Mouse (Mus musculus): ENCODE measurements around the gene Gtf3c5. TPM values are rescaled to one million over a fixed set of nuclear protein-coding genes. Genes with fewer than 3 reads are reported as not detected.

Gtf3c5 gene
- polyA plus RNA-seq, 1 experiment from 2014 or later: 53.5 TPM

DNA sequence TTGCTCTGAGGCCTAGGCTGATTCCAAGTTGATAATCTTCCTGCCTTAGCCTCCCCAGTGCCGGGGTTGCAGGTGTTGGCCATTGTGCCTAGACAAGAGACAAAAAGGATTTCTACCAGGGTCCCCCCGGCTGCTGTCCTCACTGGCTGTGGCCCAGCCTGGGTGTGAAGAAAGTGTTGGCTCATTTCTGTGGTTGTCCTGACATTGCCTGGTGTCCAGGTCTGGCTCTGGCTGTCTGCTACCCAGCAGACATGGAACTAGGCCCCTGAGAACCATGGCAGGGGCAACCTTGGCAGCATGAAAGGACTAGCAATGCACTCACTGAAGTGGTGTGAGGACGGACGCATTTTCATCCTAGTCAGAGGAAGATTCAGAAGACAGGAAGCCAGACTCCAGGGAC, 53.7 kb downstream of the Gtf3c5 start:
- Histone ChIP-seq H3K27ac (no peak overlapping the region; the same call in 1 of the 2 replicates), H3K9me3 (no peaks in the 10 kb centered on the region), H3K4me2 (replicated peaks) (no peak overlapping the region), H3K27me3 (no peaks in the 10 kb centered on the region), H3K9ac (peak overlapping the region; percentile 35; the same call in 1 of the 2 replicates), H3K4me1 (peaks cover 82% of the 10 kb centered on the region), H3K36me3 (no peaks in the 10 kb centered on the region), H3K4me3 (no peak overlapping the region)
- 81% methylated on average over 4 of the region's 4 CpGs for WGBS
- no peak for ATAC-seq (ENCODE audit: low FRiP score, low read depth)

DNA sequence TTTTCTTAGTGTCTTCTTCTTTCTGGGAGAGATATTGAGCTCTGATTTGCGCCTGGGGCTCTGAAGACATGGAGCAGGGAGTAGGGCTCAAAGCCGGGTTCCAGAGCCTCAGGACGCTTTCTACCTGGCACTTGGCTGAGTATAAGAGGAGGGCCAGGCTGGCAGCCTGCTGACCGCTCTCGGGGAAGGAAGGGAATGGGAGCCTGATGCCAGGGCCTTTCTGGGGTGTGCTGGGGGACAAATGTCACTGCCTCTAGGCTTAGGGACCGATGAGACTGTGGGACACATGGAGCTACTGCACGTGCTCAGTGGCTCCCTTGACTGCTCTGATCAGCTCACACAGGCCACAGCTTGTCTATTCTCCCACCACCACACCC, 55.2 kb downstream of the Gtf3c5 start:
- Histone ChIP-seq H3K9me3 (no peaks in the 10 kb centered on the region), H3K36me3 (no peaks in the 10 kb centered on the region), H3K4me1 (peaks cover 82% of the 10 kb centered on the region), H3K9ac (no peak overlapping the region), H3K4me2 (replicated peaks) (no peak overlapping the region), H3K27me3 (no peaks in the 10 kb centered on the region), H3K27ac (0 out of 2 replicates have a peak overlapping the region, but pooled peaks have one; percentile 22), H3K4me3 (no peak overlapping the region)
- no peak for ATAC-seq (ENCODE audit: low FRiP score, low read depth)
- 88% methylated on average over 7 of the region's 7 CpGs for WGBS

DNA sequence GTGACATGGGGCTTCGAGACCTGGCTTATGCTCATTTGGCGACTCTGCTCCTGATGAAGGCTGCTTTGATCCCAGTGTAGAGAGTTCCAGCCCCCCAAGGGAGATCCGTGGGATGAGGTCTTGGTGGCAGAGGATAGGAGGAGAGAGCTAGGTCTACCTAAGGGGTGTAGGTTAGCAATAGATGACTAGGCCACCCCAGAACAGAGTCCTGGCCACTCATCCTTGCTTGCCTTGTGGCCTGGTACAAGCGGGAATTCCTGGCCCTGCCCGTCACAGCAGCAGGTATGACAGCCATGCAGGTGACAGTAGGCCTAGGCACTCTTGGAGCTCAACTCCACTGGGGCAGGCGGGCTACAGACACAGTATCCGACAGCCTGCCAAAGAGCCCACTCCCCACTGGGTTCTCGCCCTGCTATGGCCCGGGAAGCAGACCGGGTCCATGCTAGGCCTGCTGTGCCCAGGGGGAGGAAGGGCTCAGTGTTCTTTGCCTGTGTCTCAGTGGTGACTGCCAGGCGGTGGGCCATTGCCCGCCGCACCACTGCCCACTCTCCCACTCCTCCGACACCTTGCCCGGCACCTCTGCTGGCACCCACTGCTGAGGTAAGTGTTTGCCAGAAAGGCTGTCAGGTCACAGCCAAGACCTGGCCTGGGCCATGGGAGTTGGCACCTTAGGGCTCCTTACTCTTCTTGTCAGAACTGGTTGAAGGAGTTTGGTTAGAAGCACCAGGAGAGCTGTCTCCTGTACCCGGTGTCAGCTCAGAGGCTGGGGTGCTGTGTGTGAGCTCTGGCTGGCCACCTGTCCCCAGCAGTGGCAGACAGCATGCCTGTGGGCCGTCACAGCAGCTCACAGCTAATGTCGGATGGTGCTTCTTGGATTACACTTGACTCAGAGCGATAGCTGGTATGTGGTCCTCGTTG, 55.9 kb downstream of the Gtf3c5 start:
- 85% methylated on average over 20 of the region's 20 CpGs for WGBS
- Histone ChIP-seq H3K4me3 (no peak overlapping the region), H3K27ac (no peak overlapping the region), H3K9ac (no peak overlapping the region), H3K36me3 (no peaks in the 10 kb centered on the region; the same call in 1 of the 2 replicates), H3K4me1 (peaks cover 84% of the 10 kb centered on the region), H3K27me3 (no peaks in the 10 kb centered on the region), H3K9me3 (no peaks in the 10 kb centered on the region), H3K4me2 (replicated peaks) (no peak overlapping the region)
- ATAC-seq (ENCODE audit: low FRiP score, low read depth): no peak

GRCm38 (mm10) chr2:28525943-28526876, 57.3 kb downstream of the Gtf3c5 start:
- Histone ChIP-seq H3K9ac (no peak overlapping the region; the same call in 1 of the 2 replicates), H3K36me3 (no peaks in the 10 kb centered on the region; the same call in 1 of the 2 replicates), H3K4me1 (peaks cover 89% of the 10 kb centered on the region), H3K27ac (peak overlapping the region; percentile 73), H3K27me3 (no peaks in the 10 kb centered on the region), H3K4me2 (replicated peaks) (0 out of 2 replicates have a peak overlapping the region, but pooled peaks have one; percentile 4), H3K9me3 (no peaks in the 10 kb centered on the region), H3K4me3 (no peak overlapping the region)
- no peak for ATAC-seq (ENCODE audit: low FRiP score, low read depth)
- 44% methylated on average over 12 of the region's 12 CpGs for WGBS

GRCm38 (mm10) chr2:28525219-28525942, 58.2 kb downstream of the Gtf3c5 start:
- Histone ChIP-seq H3K4me2 (replicated peaks) (no peak overlapping the region), H3K36me3 (no peaks in the 10 kb centered on the region; the same call in 1 of the 2 replicates), H3K27ac (peak overlapping the region; percentile 73), H3K4me3 (no peak overlapping the region), H3K9me3 (no peaks in the 10 kb centered on the region), H3K9ac (peak overlapping the region; percentile 35), H3K27me3 (no peaks in the 10 kb centered on the region), H3K4me1 (peaks cover 84% of the 10 kb centered on the region)
- peak; percentile 28 for ATAC-seq (ENCODE audit: low FRiP score, low read depth)
- 14% methylated on average over 11 of the region's 11 CpGs for WGBS

GRCm38 (mm10) chr2:28524406-28524805, 59.1 kb downstream of the Gtf3c5 start:
- Histone ChIP-seq H3K4me2 (replicated peaks) (no peak overlapping the region), H3K9ac (no peak overlapping the region), H3K27me3 (no peaks in the 10 kb centered on the region), H3K9me3 (no peaks in the 10 kb centered on the region), H3K4me1 (peaks cover 75% of the 10 kb centered on the region), H3K36me3 (no peaks in the 10 kb centered on the region; the same call in 1 of the 2 replicates), H3K4me3 (no peak overlapping the region), H3K27ac (no peak overlapping the region)
- no peak for ATAC-seq (ENCODE audit: low FRiP score, low read depth)
- WGBS: 82% methylated on average over 10 of the region's 10 CpGs

DNA sequence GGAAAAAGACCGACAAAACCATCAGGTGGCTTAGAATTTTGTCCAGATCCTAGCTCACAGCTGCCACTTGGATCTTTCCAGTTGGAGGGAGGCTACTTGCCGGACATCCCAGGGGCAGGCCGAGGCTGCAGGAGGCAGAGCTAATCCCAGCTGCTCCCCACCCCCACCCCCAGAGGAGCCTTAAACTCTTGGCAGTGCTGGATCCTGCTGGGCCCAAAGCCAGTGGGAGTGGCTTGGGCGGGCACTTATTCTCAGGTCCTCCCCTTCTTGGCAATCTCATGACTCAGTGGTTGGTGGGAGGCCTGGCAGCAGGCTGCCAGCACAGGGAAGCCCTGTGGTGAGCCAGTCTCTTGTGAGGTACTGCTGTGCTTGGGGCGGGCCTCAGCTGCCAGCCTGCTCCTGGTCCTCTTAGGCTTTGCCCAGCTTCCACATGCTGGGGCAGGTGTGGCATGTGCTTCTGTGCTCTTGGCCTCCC, 59.9 kb downstream of the Gtf3c5 start:
- Histone ChIP-seq H3K9me3 (no peaks in the 10 kb centered on the region), H3K4me3 (no peak overlapping the region), H3K9ac (no peak overlapping the region), H3K36me3 (no peaks in the 10 kb centered on the region; the same call in 1 of the 2 replicates), H3K4me2 (replicated peaks) (no peak overlapping the region), H3K27ac (peak overlapping the region; percentile 48; the same call in 1 of the 2 replicates), H3K27me3 (no peaks in the 10 kb centered on the region), H3K4me1 (peaks cover 74% of the 10 kb centered on the region)
- WGBS: 18% methylated on average over 5 of the region's 5 CpGs
- peak; percentile 71 for ATAC-seq (ENCODE audit: low FRiP score, low read depth)

DNA sequence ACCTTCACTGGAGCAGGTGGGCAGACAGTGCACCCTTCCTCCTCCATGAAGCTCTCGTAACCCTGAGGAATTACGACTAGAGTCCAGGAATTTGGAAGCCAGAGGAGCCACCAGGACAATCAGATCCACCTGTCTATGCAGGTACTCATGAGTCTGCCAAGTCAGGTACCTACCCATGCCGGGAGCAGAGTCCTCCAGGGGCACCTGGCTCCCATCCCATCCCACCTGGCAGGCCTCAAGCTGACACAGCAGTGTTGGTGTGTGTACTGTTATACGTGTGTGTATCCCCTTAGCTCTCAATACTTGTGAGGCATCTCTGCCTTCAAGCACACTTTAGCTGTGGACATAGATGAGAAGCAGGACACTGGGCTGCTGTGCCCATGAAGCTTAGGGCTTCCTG, 61.4 kb downstream of the Gtf3c5 start:
- Histone ChIP-seq H3K4me2 (replicated peaks) (no peak overlapping the region), H3K9ac (no peak overlapping the region), H3K36me3 (peaks cover 5% of the 10 kb centered on the region), H3K27ac (no peak overlapping the region), H3K27me3 (no peaks in the 10 kb centered on the region), H3K4me3 (no peak overlapping the region), H3K4me1 (peaks cover 78% of the 10 kb centered on the region), H3K9me3 (no peaks in the 10 kb centered on the region)
- WGBS: 68% methylated on average over 4 of the region's 4 CpGs
- no peak for ATAC-seq (ENCODE audit: low FRiP score, low read depth)

DNA sequence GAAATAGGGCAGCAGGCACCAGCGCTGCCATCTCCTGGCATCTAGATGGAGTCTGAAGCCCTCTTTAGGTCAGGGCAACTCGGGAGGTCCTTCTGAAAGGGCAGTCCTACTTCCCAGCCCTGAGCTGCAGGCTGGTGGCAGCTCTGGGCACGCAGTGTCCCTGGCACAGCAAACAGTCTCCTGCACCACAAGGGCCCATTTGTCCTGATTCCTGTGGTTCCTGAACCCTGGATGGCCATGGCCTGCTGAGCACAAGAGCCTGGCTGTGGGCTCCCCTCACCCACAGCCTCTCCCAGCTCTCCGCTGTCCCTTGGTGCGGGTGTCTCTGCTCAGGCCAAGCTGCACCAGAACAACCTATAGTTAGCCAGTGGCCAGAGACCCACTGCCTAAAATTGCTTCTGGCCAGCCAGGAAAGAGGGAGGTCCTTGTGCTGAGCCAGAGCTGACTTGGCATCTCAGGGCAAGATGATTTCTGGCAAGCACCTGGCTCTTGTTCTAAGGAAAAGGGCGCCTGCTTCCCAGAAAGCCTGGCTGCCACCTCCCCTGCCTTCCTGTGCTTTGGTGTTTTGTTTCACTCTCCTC, 61.9 kb downstream of the Gtf3c5 start:
- WGBS: 76% methylated on average over 6 of the region's 6 CpGs
- Histone ChIP-seq H3K27me3 (no peaks in the 10 kb centered on the region), H3K4me3 (no peak overlapping the region), H3K4me1 (peaks cover 78% of the 10 kb centered on the region), H3K36me3 (peaks cover 6% of the 10 kb centered on the region), H3K4me2 (replicated peaks) (no peak overlapping the region), H3K27ac (no peak overlapping the region), H3K9me3 (no peaks in the 10 kb centered on the region), H3K9ac (no peak overlapping the region)
- ATAC-seq (ENCODE audit: low FRiP score, low read depth): no peak

- Histone ChIP-seq H3K27me3 (no peaks in the 10 kb centered on the region), H3K4me1 (peaks cover 67% of the 10 kb centered on the region), H3K4me2 (replicated peaks) (no peak overlapping the region), H3K4me3 (no peak overlapping the region), H3K27ac (no peak overlapping the region), H3K9ac (0 out of 2 replicates have a peak overlapping the region, but pooled peaks have one; percentile 25), H3K36me3 (peaks cover 14% of the 10 kb centered on the region), H3K9me3 (no peaks in the 10 kb centered on the region)
- 74% methylated on average over 5 of the region's 5 CpGs for WGBS
- no peak for ATAC-seq (ENCODE audit: low FRiP score, low read depth)
Observed at GRCm38 (mm10) chr2:28520581-28520980, 63.0 kb downstream of the Gtf3c5 start.

GRCm38 (mm10) chr2:28518231-28518630, 65.3 kb downstream of the Gtf3c5 start:
- WGBS: 20% methylated on average over 2 of the region's 2 CpGs
- Histone ChIP-seq H3K4me3 (no peak overlapping the region), H3K27me3 (no peaks in the 10 kb centered on the region), H3K4me2 (replicated peaks) (no peak overlapping the region), H3K36me3 (peaks cover 14% of the 10 kb centered on the region), H3K9me3 (no peaks in the 10 kb centered on the region), H3K27ac (0 out of 2 replicates have a peak overlapping the region, but pooled peaks have one; percentile 61), H3K9ac (no peak overlapping the region), H3K4me1 (peaks cover 62% of the 10 kb centered on the region)
- ATAC-seq (ENCODE audit: low FRiP score, low read depth): no peak
